Mouse (Mus musculus) adrenal gland, adult 8-10 months (tissue): Measurements from ENCODE around the gene Dkkl1. TPM values are rescaled to one million over a fixed set of nuclear protein-coding genes. Genes with fewer than 3 reads are reported as not detected.
"Not testable (repeated sequence)": the region's sequence is repeated elsewhere in the genome, so short reads cannot be mapped to it uniquely, and the experiment has no call there.

Source experiments
- DNase-seq: peaks from one replicate; pipeline ENCODE4 v3.0.0; 2022
- total RNA-seq, 4 experiments: library from RNA; stranded (reverse); gene quantifications; 2 replicates each; pipeline ENCODE4 v1.2.4; 2022

Gene Dkkl1
- not detected for total RNA-seq

- DNase-seq = no peak
Measured at GRCm38 (mm10) chr7:45211851-45212251, at the start of gene Dkkl1. TSS of gene Dkkl1 (minus strand) at chr7:45212147.

GRCm38 (mm10) chr7:45259281-45259680, 47.3 kb upstream of the Dkkl1 start:
- DNase-seq = no peak

GRCm38 (mm10) chr7:45257063-45257840, 45.3 kb upstream of the Dkkl1 start:
- DNase-seq = no peak

GRCm38 (mm10) chr7:45255822-45256221, 43.9 kb upstream of the Dkkl1 start:
- not testable (repeated sequence) for DNase-seq

GRCm38 (mm10) chr7:45253806-45254205, 41.9 kb upstream of the Dkkl1 start:
- DNase-seq = no peak

- no peak for DNase-seq
Measured at GRCm38 (mm10) chr7:45247666-45248065, 35.7 kb upstream of the Dkkl1 start.

GRCm38 (mm10) chr7:45241389-45241749, 29.4 kb upstream of the Dkkl1 start:
- DNase-seq = no peak

GRCm38 (mm10) chr7:45240633-45241388, 28.9 kb upstream of the Dkkl1 start, which contains the start of gene Slc6a16:
TSS of gene Slc6a16 (plus strand) at chr7:45241085.
- no peak for DNase-seq

- no peak for DNase-seq
Measured at GRCm38 (mm10) chr7:45240109-45240508, 28.2 kb upstream of the Dkkl1 start.

GRCm38 (mm10) chr7:45238723-45239496, 27.0 kb upstream of the Dkkl1 start, which contains the start of gene Cd37:
TSS of gene Cd37 (minus strand) at chr7:45239115.
- no peak for DNase-seq

- DNase-seq = no peak
Measured at GRCm38 (mm10) chr7:45237747-45238699, 26.1 kb upstream of the Dkkl1 start.

- no peak for DNase-seq
Measured at GRCm38 (mm10) chr7:45235656-45236180, 23.8 kb upstream of the Dkkl1 start.

- DNase-seq = no peak
Measured at GRCm38 (mm10) chr7:45234922-45235571, 23.1 kb upstream of the Dkkl1 start.

GRCm38 (mm10) chr7:45234333-45234841, 22.4 kb upstream of the Dkkl1 start:
- DNase-seq = no peak

GRCm38 (mm10) chr7:45233580-45234332, 21.8 kb upstream of the Dkkl1 start:
- no peak for DNase-seq

- DNase-seq = no peak
Measured at GRCm38 (mm10) chr7:45232716-45233465, 20.9 kb upstream of the Dkkl1 start.

- DNase-seq = no peak
Measured at GRCm38 (mm10) chr7:45231941-45232340, 20.0 kb upstream of the Dkkl1 start.

GRCm38 (mm10) chr7:45231192-45231591, 19.2 kb upstream of the Dkkl1 start:
- no peak for DNase-seq
